Mouse (Mus musculus): ENCODE measurements around the gene 2300002M23Rik.

GRCm38 (mm10) chr17:35587291-35587690 lies 20.0 kb downstream of the 2300002M23Rik start:
- TF ChIP-seq EP300 (IDR thresholded peaks at IDR 0.05; ENCODE audit: low read depth) (no peak), CTCF (IDR thresholded peaks at IDR 0.05; ENCODE audit: low read depth) (0 out of 2 replicates have a peak, but pooled peaks have one; percentile 12)

Measured in liver, postnatal 0 days (tissue).